Mouse (Mus musculus) embryo, embryonic 10.5 days (tissue): ENCODE results near the gene Plekha7.
"Not testable (repeated sequence)": the region's sequence is repeated elsewhere in the genome, so short reads cannot be mapped to it uniquely, and the experiment has no call there.

Source experiments
- DNase-seq: peaks from one replicate; pipeline ENCODE4 v3.0.0-alpha.2; 2015; ENCODE audit warnings: low spot score

The Plekha7 gene

GRCm38 (mm10) chr7:116128286-116128685 lies 179.9 kb downstream of the Plekha7 start:
- DNase-seq, result no peak

DNA sequence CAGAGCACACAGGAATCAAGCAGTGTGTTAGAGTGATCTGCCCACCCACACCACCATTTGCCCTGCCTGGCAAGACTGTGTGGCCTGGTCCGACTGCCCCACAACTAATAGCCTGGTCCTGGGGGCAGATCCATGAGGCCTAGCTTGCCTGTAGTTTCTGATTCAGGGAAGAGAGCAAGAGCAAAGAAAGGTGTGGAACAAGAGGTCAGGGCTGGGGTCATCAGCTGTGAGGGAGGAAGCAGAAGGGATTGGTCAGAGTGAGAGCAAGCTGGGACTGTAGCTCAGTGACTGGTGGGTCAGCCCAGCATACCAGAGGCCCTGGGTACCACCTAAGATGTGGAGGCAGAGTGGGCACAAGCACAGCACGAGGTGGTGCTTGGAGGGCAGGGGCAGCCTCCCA lies 181.1 kb downstream of the Plekha7 start:
- no peak for DNase-seq

DNA sequence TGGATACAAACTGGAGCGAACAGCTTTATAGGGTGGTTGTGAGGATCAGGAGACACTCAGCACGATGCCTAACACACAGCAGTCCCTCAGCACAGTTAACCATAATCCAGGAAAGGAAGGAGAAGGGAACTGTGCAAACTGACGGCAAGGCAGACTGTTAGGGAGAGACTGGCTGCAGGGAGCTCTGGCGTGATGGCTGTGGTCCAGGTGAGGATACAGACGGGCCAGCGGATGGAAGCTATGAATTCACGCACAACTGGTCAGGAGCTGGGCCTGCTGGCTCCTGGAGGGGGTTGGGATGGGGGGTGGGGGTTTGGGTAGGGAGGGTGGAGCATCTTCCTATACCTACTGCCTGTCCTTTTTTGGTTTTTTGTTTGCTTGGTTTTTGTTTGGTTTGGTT lies 182.5 kb downstream of the Plekha7 start:
- DNase-seq, result no peak

- DNase-seq, result no peak
Measured at GRCm38 (mm10) chr7:116124057-116124456, 184.1 kb downstream of the Plekha7 start.

DNA sequence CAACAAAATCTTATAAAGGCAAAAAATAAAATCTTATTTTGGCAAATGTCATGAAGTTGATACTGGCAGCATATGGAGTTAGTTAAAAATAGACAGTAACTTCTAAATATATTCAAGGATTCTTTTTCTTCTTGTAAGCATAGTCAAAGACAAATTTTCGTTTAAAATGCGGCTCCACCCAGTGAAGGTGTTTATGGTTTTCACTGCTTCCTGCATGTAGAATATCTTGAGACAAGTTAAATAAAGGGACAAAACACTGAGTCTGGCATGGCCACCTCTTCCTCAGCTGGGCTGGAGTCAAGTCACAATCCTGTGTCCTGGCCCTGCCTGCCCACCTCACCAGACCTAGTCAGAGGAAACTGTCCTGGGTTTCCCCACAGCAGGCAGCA lies 184.6 kb downstream of the Plekha7 start:
- no peak for DNase-seq

DNA sequence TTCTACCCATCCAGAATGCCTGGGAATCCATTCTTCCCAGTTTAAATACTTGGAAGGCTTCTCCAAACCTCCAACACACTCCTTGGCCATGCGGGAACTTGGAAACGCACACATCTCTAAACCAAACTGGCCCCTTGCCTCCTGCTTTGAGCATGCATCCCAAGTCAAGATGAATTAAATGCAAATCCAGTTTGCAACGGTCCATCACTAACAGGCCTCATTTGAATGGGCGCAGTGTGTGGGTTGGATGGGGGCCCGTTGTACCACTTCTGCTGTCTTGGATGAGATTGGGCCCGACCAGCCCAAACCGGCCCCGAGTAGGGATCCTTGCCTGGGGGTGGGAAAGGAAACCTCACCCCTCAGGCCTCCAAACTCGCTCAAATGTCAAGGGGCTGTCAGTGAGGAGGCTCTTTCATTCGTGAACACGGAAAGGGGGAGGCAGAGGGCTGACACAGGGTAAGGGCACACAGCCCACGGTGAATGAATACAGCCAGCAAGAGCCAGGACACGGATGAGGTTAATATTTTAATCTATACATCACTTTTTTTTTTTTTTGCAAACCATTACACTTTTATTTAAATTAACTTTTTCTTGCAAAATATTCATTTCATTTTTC lies 185.1 kb downstream of the Plekha7 start:
- DNase-seq, result peak; percentile 24

- no peak for DNase-seq
Measured at GRCm38 (mm10) chr7:116121202-116121601, 187.0 kb downstream of the Plekha7 start.

GRCm38 (mm10) chr7:116120737-116121136 lies 187.4 kb downstream of the Plekha7 start:
- no peak for DNase-seq

- DNase-seq, result no peak
Measured at GRCm38 (mm10) chr7:116119306-116119857, 188.8 kb downstream of the Plekha7 start.

GRCm38 (mm10) chr7:116115991-116116390 lies 192.2 kb downstream of the Plekha7 start:
- DNase-seq, result no peak

- no peak for DNase-seq
Measured at GRCm38 (mm10) chr7:116115216-116115930, 192.8 kb downstream of the Plekha7 start.

DNA sequence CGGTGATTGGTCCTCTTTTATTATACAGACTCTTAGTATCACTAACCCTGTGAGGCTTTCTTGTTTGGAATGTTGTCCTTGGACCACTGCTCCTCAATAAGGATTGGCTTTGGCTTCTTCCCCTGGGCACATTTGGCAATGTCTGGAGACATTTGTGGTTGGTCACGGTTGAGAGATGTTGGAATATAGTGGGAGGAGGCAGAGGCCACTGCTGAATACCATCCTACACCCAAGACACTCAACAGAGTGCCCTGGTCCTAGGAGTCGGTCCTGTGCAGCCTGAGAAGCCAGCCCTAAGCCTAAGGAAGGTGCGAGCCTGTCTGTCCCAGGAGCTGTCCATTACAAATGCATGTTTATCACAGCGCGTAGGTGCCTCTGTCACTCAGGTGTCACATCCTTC lies 196.6 kb downstream of the Plekha7 start:
- no peak for DNase-seq

DNA sequence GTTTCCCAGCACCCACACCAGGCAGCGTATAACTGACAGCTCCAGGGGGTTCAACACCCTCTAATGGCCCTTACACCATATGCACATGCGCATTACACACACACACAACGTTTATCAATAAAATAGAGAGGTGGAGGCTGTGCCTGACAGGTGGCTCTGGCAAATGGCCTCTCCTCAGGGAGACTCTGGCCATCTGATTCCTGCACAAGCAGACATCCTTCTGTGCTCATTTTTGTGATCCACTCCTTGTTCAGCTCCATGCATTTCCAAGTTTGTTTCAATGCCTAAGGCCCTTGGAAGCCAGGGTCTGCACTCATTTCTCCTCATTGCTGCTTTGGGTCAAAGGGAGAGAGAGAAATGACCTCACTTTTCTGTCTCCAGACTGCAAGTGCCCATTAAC lies 197.5 kb downstream of the Plekha7 start:
- no peak for DNase-seq

DNA sequence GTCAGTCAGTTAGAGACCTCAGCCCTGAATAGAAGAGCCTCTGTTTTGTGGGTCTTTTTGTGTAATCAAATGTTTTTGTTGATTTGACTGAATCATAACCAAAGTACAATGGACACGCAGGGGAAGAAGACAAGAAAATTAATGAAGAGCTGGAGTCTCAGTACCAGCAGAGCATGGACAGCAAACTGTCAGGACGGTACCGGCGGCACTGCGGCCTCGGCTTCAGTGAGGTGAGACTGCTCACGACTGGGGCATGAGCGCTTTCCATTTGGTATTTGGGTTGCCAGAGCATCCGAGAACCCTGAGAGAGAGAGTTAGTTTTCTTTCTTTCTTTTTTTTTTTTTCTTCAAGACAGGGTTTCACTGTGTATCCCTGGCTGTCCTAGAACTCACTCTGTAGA lies 205.1 kb downstream of the Plekha7 start:
- no peak for DNase-seq

- no peak for DNase-seq
Measured at GRCm38 (mm10) chr7:116099952-116100528, 208.1 kb downstream of the Plekha7 start.

- no peak for DNase-seq
Measured at GRCm38 (mm10) chr7:116093466-116093850, 214.7 kb downstream of the Plekha7 start.

- DNase-seq, result peak; percentile 98
Measured at GRCm38 (mm10) chr7:116092710-116093465, 215.3 kb downstream of the Plekha7 start.

GRCm38 (mm10) chr7:116084366-116084765 lies 223.8 kb downstream of the Plekha7 start, which contains the start of gene Gm4353:
Gene Gm4353, minus strand, starts transcription at chr7:116084635.
- DNase-seq, result not testable (repeated sequence)
